Mouse (Mus musculus) hindbrain, embryonic 10.5 days (tissue): ENCODE measurements around the gene Ccdc58. TPM values are rescaled to one million over a fixed set of nuclear protein-coding genes. Genes with fewer than 3 reads are reported as not detected.
"Not testable (repeated sequence)": the region's sequence is repeated elsewhere in the genome, so short reads cannot be mapped to it uniquely, and the experiment has no call there.

ENCODE experiments used
- DNase-seq: peaks from one replicate; pipeline ENCODE4 v3.0.0-alpha.2; 2017; ENCODE audit warnings: low spot score
- H3K27ac ChIP-seq: fragments of 300-500 bp; sonication (generic); 2 replicates; pipeline ENCODE4 v1.5.1; 2016; ENCODE audit warnings: mild to moderate bottlenecking, moderate library complexity
- H3K27me3 ChIP-seq: fragments of 300-500 bp; sonication (generic); 2 replicates; pipeline ENCODE4 v1.6.1; 2016; ENCODE audit warnings: mild to moderate bottlenecking; ENCODE audit not compliant: poor library complexity, insufficient read depth, severe bottlenecking
- H3K36me3 ChIP-seq: fragments of 300-500 bp; sonication (generic); 2 replicates; pipeline ENCODE4 v1.6.1; 2016; ENCODE audit warnings: mild to moderate bottlenecking, moderate library complexity
- H3K4me1 ChIP-seq: fragments of 300-500 bp; sonication (generic); replicated peaks from 2 replicates; pipeline ENCODE4 v1.6.1; 2016; ENCODE audit warnings: mild to moderate bottlenecking
- H3K4me3 ChIP-seq: fragments of 300-500 bp; sonication (generic); 2 replicates; pipeline ENCODE4 v1.5.1; 2016; ENCODE audit warnings: mild to moderate bottlenecking, moderate library complexity
- H3K9me3 ChIP-seq: fragments of 300-500 bp; sonication (generic); 2 replicates; pipeline ENCODE4 v1.6.1; 2016; ENCODE audit warnings: mild to moderate bottlenecking, moderate library complexity
- WGBS: fragments of 180-500 bp; shearing (Covaris S2); methylation state at CpG from one replicate; pipeline ENCODE4 v1.1.7; 2016; 5-methylcytosine and 5-hydroxymethylcytosine counted together
- polyA plus RNA-seq: library from polyadenylated mRNA; unstranded; fragments of >200 nt; fragmentation: Nextera tagmentation; extraction: Ambion mirVana; gene quantifications from 2 replicates; pipeline ENCODE4 v1.2.1, GENCODE M21; 2016

Ccdc58 gene
- polyA plus RNA-seq, 1 experiment from 2014 or later = 81.4 TPM

DNA sequence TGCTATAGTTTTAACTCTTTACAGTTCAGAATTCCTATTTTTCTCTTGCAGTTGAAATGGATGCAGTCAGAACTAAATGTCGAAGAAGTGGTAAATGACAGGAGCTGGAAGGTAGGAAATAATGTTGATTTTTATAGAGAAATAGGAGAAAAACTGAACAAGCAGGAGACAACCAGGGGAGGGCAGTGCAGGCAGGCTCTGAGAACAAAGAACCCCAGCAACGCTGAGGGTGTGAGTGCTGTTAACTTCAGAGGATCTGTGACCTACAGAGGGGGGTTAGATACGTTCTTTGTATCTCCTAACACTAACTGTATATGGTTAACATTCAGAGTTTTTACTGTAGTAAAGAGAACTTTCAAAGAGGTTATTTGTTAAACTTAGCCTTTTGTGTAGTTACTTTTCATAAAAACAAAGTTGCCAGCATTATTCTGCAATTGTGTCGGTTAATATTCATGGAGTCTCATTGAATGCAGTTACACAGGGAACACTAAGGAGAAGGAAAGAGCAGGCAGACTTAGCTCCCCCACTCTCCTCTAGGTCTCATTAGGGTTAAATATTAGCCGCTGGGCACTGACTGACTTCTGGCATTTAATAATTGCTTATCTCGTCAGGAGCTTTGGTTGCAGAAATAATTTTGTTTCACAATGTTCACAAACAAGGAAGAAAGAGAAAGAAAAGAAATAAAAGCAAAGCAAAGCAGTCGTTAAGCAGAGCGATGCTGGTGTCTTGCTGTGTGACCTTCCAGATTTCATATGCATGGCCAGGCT lies 18.5 kb downstream of the Ccdc58 start:
- Histone ChIP-seq H3K27ac (no peak overlapping the region), H3K27me3 (no peaks in the 10 kb centered on the region), H3K4me3 (no peak overlapping the region), H3K36me3 (peaks cover 69% of the 10 kb centered on the region), H3K9me3 (no peaks in the 10 kb centered on the region), H3K4me1 (no peaks in the 10 kb centered on the region)
- no peak for DNase-seq
- 83% methylated on average over 8 of the region's 8 CpGs for WGBS

DNA sequence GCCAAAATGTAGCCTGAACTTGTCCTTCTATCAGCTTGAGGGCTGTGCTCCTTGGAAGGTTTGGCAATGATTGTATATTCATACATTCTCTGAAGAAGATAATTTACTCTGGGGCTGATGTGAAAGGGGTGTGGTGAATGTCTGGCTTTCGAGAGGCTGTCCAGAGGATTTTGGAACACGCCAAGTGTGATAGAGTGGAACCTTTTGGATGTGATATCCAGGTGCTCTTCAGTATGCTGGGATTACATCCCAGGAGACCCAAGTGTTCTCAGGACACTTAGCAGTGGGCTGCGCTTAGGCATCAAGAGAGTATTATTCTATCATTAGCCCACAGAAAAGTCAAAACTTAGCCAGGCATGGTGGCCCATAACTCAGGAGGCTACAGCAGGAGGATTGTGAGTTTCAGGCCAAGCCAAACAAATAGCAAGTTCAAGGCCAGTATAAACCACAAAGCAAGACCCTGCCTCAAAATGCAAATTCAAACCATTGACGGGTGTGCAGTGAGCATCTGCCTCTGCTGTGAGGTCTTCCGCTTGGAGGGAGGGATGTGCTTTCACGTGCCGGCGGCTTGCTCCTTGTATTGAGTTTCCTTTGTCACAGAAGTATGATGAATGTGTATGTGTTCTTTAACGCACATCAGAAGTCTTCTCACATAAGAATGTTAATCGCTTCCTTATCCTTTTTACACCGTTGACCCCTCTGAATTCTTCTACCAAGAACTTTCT lies 19.5 kb downstream of the Ccdc58 start:
- H3K4me1 ChIP-seq = no peaks in the 10 kb centered on the region
- no peaks in the 10 kb centered on the region for H3K9me3 ChIP-seq
- H3K27ac ChIP-seq = no peak overlapping the region
- WGBS = 92% methylated on average over 11 of the region's 11 CpGs
- no peak overlapping the region for H3K4me3 ChIP-seq
- DNase-seq = no peak
- H3K27me3 ChIP-seq = no peaks in the 10 kb centered on the region
- peaks cover 60% of the 10 kb centered on the region for H3K36me3 ChIP-seq

DNA sequence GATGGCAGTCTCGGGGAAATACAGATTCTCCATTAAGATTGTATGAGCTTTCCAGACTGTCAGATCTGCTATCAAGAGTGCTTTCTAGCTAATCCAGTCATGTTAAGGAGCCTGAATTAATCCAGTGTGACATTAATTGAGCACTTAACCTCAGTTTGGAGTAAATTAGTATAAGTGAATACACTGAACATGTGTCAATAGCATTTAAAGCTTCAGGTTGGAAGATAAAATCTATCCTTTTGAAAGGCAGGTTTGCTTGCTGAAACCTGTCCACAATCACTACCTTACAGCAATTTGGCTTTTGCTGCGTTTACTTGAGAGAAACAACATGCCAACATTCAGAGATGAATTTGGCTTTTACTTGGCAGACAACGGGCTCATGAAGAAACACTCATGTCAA lies 22.6 kb downstream of the Ccdc58 start:
- Histone ChIP-seq H3K4me1 (no peaks in the 10 kb centered on the region), H3K4me3 (no peak overlapping the region), H3K27ac (no peak overlapping the region), H3K36me3 (peaks cover 33% of the 10 kb centered on the region), H3K27me3 (no peaks in the 10 kb centered on the region), H3K9me3 (no peaks in the 10 kb centered on the region)
- 96% methylated on average over 3 of the region's 3 CpGs for WGBS
- DNase-seq = no peak

DNA sequence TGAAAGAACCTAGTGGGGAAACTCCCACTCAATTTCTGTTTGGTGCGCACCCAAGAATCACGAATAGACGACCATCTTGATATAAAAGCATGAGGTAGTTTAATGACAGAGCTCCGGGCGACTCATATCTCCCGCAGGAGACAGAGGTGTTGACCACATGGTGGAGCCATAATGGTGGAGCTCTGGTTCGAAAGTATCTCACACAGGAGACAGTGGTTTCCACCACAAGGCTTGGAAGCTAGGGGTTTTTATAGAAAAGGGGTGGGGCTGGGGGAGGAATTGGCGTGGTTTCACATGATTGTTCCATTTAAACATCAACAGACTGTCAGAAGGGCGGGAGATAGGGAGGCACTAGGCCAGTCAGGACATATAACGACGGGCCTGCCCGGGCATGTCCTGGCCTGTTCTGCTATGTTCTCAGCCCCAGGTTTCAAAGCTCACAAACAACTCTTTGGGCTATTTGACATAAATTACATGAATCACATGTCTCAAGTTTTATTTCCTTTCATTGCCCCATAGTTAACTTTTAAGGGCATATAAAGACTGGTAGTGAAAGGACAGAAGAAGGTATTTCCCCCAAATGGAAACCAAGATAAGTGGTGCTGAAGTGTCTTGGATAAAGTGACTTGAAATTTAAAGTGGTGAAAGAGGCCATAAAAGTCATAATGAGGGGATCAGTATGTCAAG lies 26.5 kb downstream of the Ccdc58 start:
- H3K4me3 ChIP-seq, H3K27ac ChIP-seq, H3K4me1 ChIP-seq, H3K36me3 ChIP-seq, DNase-seq, H3K27me3 ChIP-seq, H3K9me3 ChIP-seq: not testable (repeated sequence)
- 94% methylated on average over 12 of the region's 12 CpGs for WGBS

DNA sequence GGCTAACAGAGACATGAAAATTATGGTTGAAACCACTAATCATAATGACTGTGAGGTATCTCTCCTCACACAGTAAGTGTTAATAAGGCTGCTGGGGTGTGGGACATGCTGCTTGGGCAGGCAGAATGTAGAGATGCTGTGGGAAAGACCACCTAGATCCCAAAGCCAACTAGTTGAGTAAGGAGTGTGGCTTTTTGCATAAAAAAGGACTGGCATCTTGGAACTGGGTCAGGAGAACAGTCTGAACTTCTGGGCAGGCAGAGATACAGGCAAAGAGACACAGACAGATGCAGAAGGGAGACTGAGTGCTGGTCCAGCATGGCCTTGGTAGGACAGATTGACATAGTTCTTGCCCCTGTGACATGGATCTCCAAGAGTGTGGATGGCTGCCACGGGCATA lies 30.0 kb downstream of the Ccdc58 start:
- DNase-seq = no peak
- H3K9me3 ChIP-seq = 0 out of 2 replicates have a peak, but pooled peaks cover 7% of the 10 kb centered on the region
- no peaks in the 10 kb centered on the region for H3K4me1 ChIP-seq
- no peak overlapping the region for H3K4me3 ChIP-seq
- no peak overlapping the region for H3K27ac ChIP-seq
- no peaks in the 10 kb centered on the region for H3K27me3 ChIP-seq
- no peaks in the 10 kb centered on the region for H3K36me3 ChIP-seq
- 86% methylated on average over 1 of the region's 1 CpGs for WGBS

DNA sequence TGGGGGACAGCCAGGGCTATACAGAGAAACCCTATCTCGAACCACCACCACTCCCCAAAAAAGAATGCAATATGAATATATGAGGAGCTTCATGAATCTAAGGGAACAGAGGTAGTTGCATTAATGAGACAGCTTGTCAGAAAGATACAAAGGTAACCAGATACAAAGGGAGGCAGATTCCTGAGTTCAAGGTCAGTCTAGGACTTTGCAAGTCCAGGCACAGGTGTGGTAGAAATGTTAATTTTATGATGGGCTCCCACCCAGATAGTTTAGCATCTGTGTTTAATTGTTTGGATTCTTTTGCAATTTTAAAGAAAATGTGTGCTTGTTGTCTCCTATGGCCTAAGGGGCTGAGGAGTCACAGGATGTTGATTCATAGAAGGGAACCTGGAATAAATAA lies 30.7 kb downstream of the Ccdc58 start:
- WGBS = 86% methylated on average over 1 of the region's 1 CpGs
- Histone ChIP-seq H3K27ac (no peak overlapping the region), H3K36me3 (no peaks in the 10 kb centered on the region), H3K9me3 (0 out of 2 replicates have a peak, but pooled peaks cover 7% of the 10 kb centered on the region), H3K4me3 (no peak overlapping the region), H3K27me3 (no peaks in the 10 kb centered on the region), H3K4me1 (no peaks in the 10 kb centered on the region)
- no peak for DNase-seq

DNA sequence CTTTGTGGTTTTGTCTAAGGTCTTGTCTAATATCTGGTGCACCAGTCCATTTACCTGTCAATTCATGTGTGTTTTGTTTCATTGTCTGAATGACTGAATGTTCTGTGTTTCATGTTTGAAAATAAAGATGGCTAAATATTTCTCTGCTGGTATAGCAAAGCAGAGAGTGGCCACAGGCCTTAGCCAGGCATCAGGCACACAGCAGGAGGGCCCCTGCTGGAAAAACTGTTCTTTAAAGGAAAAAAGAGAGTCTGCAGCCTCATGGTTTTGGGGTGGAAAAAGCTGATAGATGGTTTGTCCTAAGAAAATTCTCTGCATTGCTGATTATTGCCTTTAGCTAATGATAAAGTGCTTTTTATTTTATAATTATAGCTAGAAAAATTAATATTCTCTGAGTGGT lies 40.0 kb downstream of the Ccdc58 start:
- H3K36me3 ChIP-seq, H3K27me3 ChIP-seq, H3K27ac ChIP-seq, H3K9me3 ChIP-seq, H3K4me1 ChIP-seq, DNase-seq, H3K4me3 ChIP-seq: not testable (repeated sequence)

DNA sequence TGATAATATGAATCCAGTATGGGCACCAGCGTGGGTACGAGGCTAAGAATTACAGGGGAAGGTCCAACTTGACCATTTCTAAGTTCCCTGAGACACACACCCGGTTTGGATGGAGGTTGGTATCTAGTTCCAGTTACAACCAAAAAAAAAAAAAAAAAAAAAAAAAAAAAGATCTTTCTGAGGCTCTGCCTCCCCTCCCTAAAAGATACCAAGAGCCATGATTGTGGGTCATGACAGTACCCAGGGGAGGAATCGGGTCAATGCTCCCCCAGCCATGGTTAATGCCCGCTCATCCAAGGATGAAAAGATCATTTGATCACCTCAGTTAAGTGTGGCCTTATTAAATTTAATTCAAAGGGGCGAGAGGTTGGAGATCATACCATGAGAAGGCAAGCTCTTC lies 44.3 kb downstream of the Ccdc58 start:
- 88% methylated on average over 6 of the region's 6 CpGs for WGBS
- H3K27ac ChIP-seq, H3K4me1 ChIP-seq, H3K4me3 ChIP-seq, H3K27me3 ChIP-seq, H3K36me3 ChIP-seq, DNase-seq, H3K9me3 ChIP-seq: not testable (repeated sequence)

DNA sequence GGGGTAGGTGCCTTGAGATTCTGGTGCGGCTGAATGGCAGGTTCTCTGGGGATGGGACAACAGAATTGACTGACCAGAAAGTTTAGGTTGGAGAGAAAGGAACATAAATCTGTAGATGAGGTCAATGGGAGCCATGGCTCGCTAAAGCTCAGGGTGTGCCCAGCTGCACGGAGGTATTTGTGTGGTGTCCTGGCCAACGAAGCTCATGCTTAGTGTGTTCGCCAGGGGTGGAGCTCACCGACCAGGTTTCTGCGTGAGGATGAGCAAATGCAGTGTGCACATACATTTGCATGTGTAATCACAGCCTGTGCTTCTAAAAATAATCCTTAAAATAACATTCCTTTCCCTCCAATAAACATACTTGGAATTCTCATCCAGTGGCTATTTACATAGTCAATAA lies 56.6 kb downstream of the Ccdc58 start:
- Histone ChIP-seq H3K9me3 (no peaks in the 10 kb centered on the region), H3K4me1 (no peaks in the 10 kb centered on the region), H3K27me3 (no peaks in the 10 kb centered on the region), H3K27ac (no peak overlapping the region), H3K36me3 (no peaks in the 10 kb centered on the region), H3K4me3 (no peak overlapping the region)
- DNase-seq = no peak
- WGBS = 89% methylated on average over 7 of the region's 7 CpGs

DNA sequence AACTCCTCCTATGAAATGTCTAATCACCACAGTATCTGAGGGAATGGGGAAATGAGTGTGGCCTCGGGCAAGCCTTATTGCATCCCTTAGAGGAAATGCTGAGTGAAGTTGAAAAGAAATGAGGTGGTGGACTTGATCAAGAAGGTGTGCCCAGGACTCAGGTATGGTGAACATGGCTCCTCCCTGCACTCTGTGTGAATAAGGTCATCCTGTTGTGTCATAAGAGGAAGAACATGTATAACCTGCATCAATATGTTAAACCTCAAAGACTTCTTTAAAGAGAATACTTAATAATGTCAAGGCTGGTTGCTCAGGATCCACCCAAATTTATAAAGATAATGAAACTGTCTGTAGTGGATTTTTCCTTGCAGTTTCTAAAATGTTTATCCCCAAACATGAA lies 59.7 kb downstream of the Ccdc58 start, which contains the start of gene Csta1:
TSS of gene Csta1 (minus strand) at position 101 of the 400 bp plus-strand sequence.
- Histone ChIP-seq H3K27ac (no peak within 1 kb of the TSS), H3K4me1 (no peaks in the 10 kb centered on the region), H3K4me3 (no peak within 1 kb of the TSS), H3K36me3 (no peaks in the 10 kb centered on the region), H3K9me3 (no peaks in the 10 kb centered on the region), H3K27me3 (no peaks in the 10 kb centered on the region)
- WGBS = 87% methylated on average over 1 of the region's 1 CpGs
- no peak for DNase-seq

DNA sequence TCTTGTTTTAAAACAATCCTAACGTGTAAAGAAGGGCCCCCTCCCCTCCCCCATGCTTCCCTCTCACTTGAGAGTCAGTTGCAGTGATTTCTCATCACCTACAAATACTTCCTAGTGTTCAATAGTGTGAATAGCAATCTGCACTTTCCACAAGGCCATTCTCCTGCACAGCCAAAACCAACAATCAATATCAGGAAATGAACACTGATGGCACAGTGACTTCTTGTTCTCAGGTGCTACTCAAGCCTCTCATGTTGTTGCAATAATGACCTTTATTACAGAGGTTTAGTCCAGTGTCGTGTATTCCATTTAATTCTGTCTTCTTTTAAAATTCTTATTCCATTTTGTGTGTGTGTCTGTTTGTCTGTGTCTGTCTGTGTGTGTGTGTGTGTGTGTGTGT lies 66.7 kb downstream of the Ccdc58 start:
- no peak overlapping the region for H3K27ac ChIP-seq
- DNase-seq = no peak
- no peaks in the 10 kb centered on the region for H3K9me3 ChIP-seq
- H3K36me3 ChIP-seq = no peaks in the 10 kb centered on the region
- no peaks in the 10 kb centered on the region for H3K27me3 ChIP-seq
- 88% methylated on average over 2 of the region's 2 CpGs for WGBS
- H3K4me3 ChIP-seq = no peak overlapping the region
- H3K4me1 ChIP-seq = no peaks in the 10 kb centered on the region
